11 mouse cellular contexts compared by ENCODE assay signal in genomic region chr6:100197102-100197501, GRCm38 (mm10).
DNase-seq lines count a peak whose midpoint lies in the region; ATAC-seq and TF ChIP-seq lines count a peak whose summit lies in the region.
"Had no signal": no experiment of that assay in that cellular context is flagged by ENCODE, and none has a peak within 500 bp of the region (broad histone marks: within the 10 kb centered on the region; RNA-seq: fewer than 3 reads in every experiment).

No protein-coding gene starts in this region.

- no peaks in the 10 kb centered on the region for H3K27me3 ChIP-seq in heart, postnatal 0 days (ENCODE audit: control insufficient read depth, insufficient read depth, low read length)
- H3K27me3 ChIP-seq in hindbrain, embryonic 15.5 days: no peaks in the 10 kb centered on the region
- H3K27me3 ChIP-seq in stomach, embryonic 16.5 days (ENCODE audit: control insufficient read depth, insufficient read depth, low read length): no peaks in the 10 kb centered on the region

- H3K4me1 ChIP-seq in heart, postnatal 0 days (ENCODE audit: control insufficient read depth, insufficient read depth): peaks cover 26% of the 10 kb centered on the region
- peaks cover 25% of the 10 kb centered on the region for H3K4me1 ChIP-seq in hindbrain, embryonic 15.5 days (replicated peaks)
- H3K4me1 ChIP-seq in stomach, embryonic 16.5 days (ENCODE audit: control insufficient read depth, insufficient read depth, low read length): peaks cover 26% of the 10 kb centered on the region

- no peak overlapping the region for H3K27ac ChIP-seq in heart, postnatal 0 days (ENCODE audit: low read depth)
- peak overlapping the region; percentile 22; the same call in 1 of the 2 replicates for H3K27ac ChIP-seq in hindbrain, embryonic 15.5 days (replicated peaks)
- H3K27ac ChIP-seq in stomach, embryonic 16.5 days (ENCODE audit: low read length): peak overlapping the region; percentile 58; the same call in 1 of the 2 replicates

- 71% methylated on average over 5 of the region's 5 CpGs for WGBS in heart, postnatal 0 days
- WGBS in hindbrain, embryonic 15.5 days: 23% methylated on average over 5 of the region's 5 CpGs
- WGBS in stomach, embryonic 16.5 days: 34% methylated on average over 5 of the region's 5 CpGs

- no peak for TF ChIP-seq CTCF in heart, postnatal 0 days (IDR thresholded peaks at IDR 0.05; ENCODE audit: low read depth)

- TF ChIP-seq EP300 in heart, postnatal 0 days (IDR thresholded peaks at IDR 0.05; ENCODE audit: low read depth): no peak

- ATAC-seq in heart, postnatal 0 days (ENCODE audit: insufficient read depth, low read depth): no peak
- peak; percentile 65 for ATAC-seq in hindbrain, embryonic 15.5 days (ENCODE audit: low FRiP score, low read depth)
- peak; percentile 69; the same call in 1 of the 2 replicates for ATAC-seq in stomach, embryonic 16.5 days (ENCODE audit: insufficient read depth, low FRiP score)
- ATAC-seq in megakaryocyte, adult 5-6 weeks (ENCODE audit: poor library complexity, severe bottlenecking): no peak

- H3K9me3 ChIP-seq in heart, postnatal 0 days (replicated peaks; ENCODE audit: control insufficient read depth, low read length): no peaks in the 10 kb centered on the region
- H3K9me3 ChIP-seq in hindbrain, embryonic 15.5 days: no peaks in the 10 kb centered on the region
- H3K9me3 ChIP-seq in stomach, embryonic 16.5 days (replicated peaks; ENCODE audit: control insufficient read depth, low read length): no peaks in the 10 kb centered on the region
- H3K9me3 ChIP-seq: G1E had no signal

- no peak overlapping the region for H3K4me2 ChIP-seq in heart, postnatal 0 days (ENCODE audit: low read depth, low read length)
- H3K4me2 ChIP-seq in hindbrain, embryonic 15.5 days: no peak overlapping the region
- no peak overlapping the region for H3K4me2 ChIP-seq in stomach, embryonic 16.5 days (ENCODE audit: low read depth, low read length)
- H3K4me2 ChIP-seq: midbrain, embryonic 11.5 days had no signal

- H3K9ac ChIP-seq in heart, postnatal 0 days (replicated peaks; ENCODE audit: low read depth, low read length): no peak overlapping the region
- no peak overlapping the region for H3K9ac ChIP-seq in hindbrain, embryonic 15.5 days
- H3K9ac ChIP-seq in stomach, embryonic 16.5 days (ENCODE audit: low read length): no peak overlapping the region

- no peak overlapping the region for H3K4me3 ChIP-seq in heart, postnatal 0 days (ENCODE audit: low read depth, low read length)
- H3K4me3 ChIP-seq in hindbrain, embryonic 15.5 days: no peak overlapping the region
- no peak overlapping the region for H3K4me3 ChIP-seq in stomach, embryonic 16.5 days (replicated peaks; ENCODE audit: low read length)
- H3K4me3 ChIP-seq: erythroblast, embryonic 14.5 days had no signal

- H3K36me3 ChIP-seq in heart, postnatal 0 days (replicated peaks; ENCODE audit: control insufficient read depth, insufficient read depth, low read length): no peaks in the 10 kb centered on the region
- H3K36me3 ChIP-seq in hindbrain, embryonic 15.5 days: no peaks in the 10 kb centered on the region
- H3K36me3 ChIP-seq in stomach, embryonic 16.5 days (ENCODE audit: control insufficient read depth, insufficient read depth, low read length): no peaks in the 10 kb centered on the region
- H3K36me3 ChIP-seq: G1E had no signal

- DNase-seq in heart, postnatal 0 days (ENCODE audit: low spot score): peak; percentile 37
- no peak for DNase-seq in heart, adult 18-20 months
- DNase-seq in right cerebral cortex, postnatal 14 days: peak; percentile 15
- DNase-seq in right cerebral cortex, postnatal 25 days: no peak
- no peak for DNase-seq in left cerebral cortex, adult 8-10 months (ENCODE audit: low spot score in 2 of 2)

Comparison
In these comparisons a context has a peak if more than half of its experiments do, and no peak if none do; other contexts are left out.
1. DNase-seq: peak in heart, postnatal 0 days (single experiment) and right cerebral cortex, postnatal 14 days (single experiment); none in heart, adult 18-20 months (0 of 2), right cerebral cortex, postnatal 25 days (single experiment) and left cerebral cortex, adult 8-10 months (0 of 2).
2. ATAC-seq: peak in hindbrain, embryonic 15.5 days (single experiment) and stomach, embryonic 16.5 days (single experiment); none in heart, postnatal 0 days (single experiment) and megakaryocyte, adult 5-6 weeks (single experiment).